Mouse (Mus musculus) liver, embryonic 13.5 days (tissue): ENCODE measurements around the gene Cbln4. TPM values are rescaled to one million over a fixed set of nuclear protein-coding genes. Genes with fewer than 3 reads are reported as not detected.

Experiments
- ATAC-seq: fragments of 200-750 bp; cut with Nextera tagmentation; 2 replicates; pipeline ENCODE4 v1.8.0; 2017; ENCODE audit warnings: low read depth, mild to moderate bottlenecking, moderate number of reproducible peaks, moderate library complexity
- DNase-seq: peaks from one replicate; pipeline ENCODE4 v3.0.0; 2022
- H3K27ac ChIP-seq: fragments of 300-500 bp; sonication (generic); 2 replicates; pipeline ENCODE4 v1.5.1; 2015; ENCODE audit warnings: moderate library complexity, mild to moderate bottlenecking, inconsistent platforms
- H3K27me3 ChIP-seq: fragments of 300-500 bp; sonication (generic); 2 replicates; pipeline ENCODE4 v1.6.1; 2015; ENCODE audit warnings: mild to moderate bottlenecking, inconsistent platforms
- H3K36me3 ChIP-seq: fragments of 300-500 bp; sonication (generic); 2 replicates; pipeline ENCODE4 v1.6.1; 2015; ENCODE audit warnings: mild to moderate bottlenecking, inconsistent platforms
- H3K4me1 ChIP-seq: fragments of 300-500 bp; sonication (generic); replicated peaks from 2 replicates; pipeline ENCODE4 v1.6.1; 2015; ENCODE audit warnings: inconsistent platforms
- H3K4me2 ChIP-seq: fragments of 300-500 bp; sonication (generic); 2 replicates; pipeline ENCODE4 v1.6.1; 2015; ENCODE audit warnings: inconsistent platforms, mild to moderate bottlenecking, moderate library complexity
- H3K4me3 ChIP-seq: fragments of 300-500 bp; sonication (generic); replicated peaks from 2 replicates; pipeline ENCODE4 v1.5.1; 2015; ENCODE audit warnings: mild to moderate bottlenecking, inconsistent platforms
- H3K9ac ChIP-seq: fragments of 300-500 bp; sonication (generic); 2 replicates; pipeline ENCODE4 v1.6.1; 2015; ENCODE audit warnings: mild to moderate bottlenecking, inconsistent platforms
- H3K9me3 ChIP-seq: fragments of 300-500 bp; sonication (generic); replicated peaks from 2 replicates; pipeline ENCODE4 v1.6.1; 2016; ENCODE audit warnings: inconsistent platforms
- WGBS: fragments of 180-500 bp; shearing (Covaris S2); methylation state at CpG from one replicate; pipeline ENCODE4 v1.1.7; 2015; ENCODE audit not compliant: insufficient replicate concordance; 5-methylcytosine and 5-hydroxymethylcytosine counted together
- polyA plus RNA-seq: library from polyadenylated mRNA; unstranded; fragments of >200 nt; fragmentation: Nextera tagmentation; extraction: Ambion mirVana; gene quantifications from 2 replicates; pipeline ENCODE4 v1.2.1, GENCODE M21; 2015

The Cbln4 gene
- polyA plus RNA-seq = 0.05 and 0.06 TPM in 2 replicates

- H3K36me3 ChIP-seq = no peaks in the 10 kb centered on the region
- DNase-seq (no peak), ATAC-seq (no peak)
- no peak within 1 kb of the TSS for H3K27ac ChIP-seq
- H3K27me3 ChIP-seq = peaks cover 35% of the 10 kb centered on the region
- peaks cover 10% of the 10 kb centered on the region; the same call in 1 of the 2 replicates for H3K9me3 ChIP-seq
- WGBS = 1% methylated on average over 23 of the region's 23 CpGs
- no peaks in the 10 kb centered on the region for H3K4me1 ChIP-seq
- no peak within 1 kb of the TSS for H3K4me2 ChIP-seq
- no peak within 1 kb of the TSS for H3K9ac ChIP-seq
- H3K4me3 ChIP-seq = no peak within 1 kb of the TSS
Observed at GRCm38 (mm10) chr2:172043235-172043610, at the start of gene Cbln4. Cbln4 (minus strand) TSS chr2:172043466.

GRCm38 (mm10) chr2:172078596-172078995 lies 35.3 kb upstream of the Cbln4 start:
- Histone ChIP-seq H3K27me3 (no peaks in the 10 kb centered on the region), H3K27ac (no peak overlapping the region), H3K4me1 (no peaks in the 10 kb centered on the region), H3K4me2 (no peak overlapping the region), H3K9me3 (peaks cover 47% of the 10 kb centered on the region; the same call in 1 of the 2 replicates), H3K36me3 (no peaks in the 10 kb centered on the region), H3K4me3 (no peak overlapping the region), H3K9ac (no peak overlapping the region)
- ATAC-seq (no peak), DNase-seq (no peak)
- 45% methylated on average over 3 of the region's 3 CpGs for WGBS

GRCm38 (mm10) chr2:172076295-172076694 lies 33.0 kb upstream of the Cbln4 start:
- 67% methylated on average over 5 of the region's 5 CpGs for WGBS

GRCm38 (mm10) chr2:172062876-172063275 lies 19.6 kb upstream of the Cbln4 start:
- ATAC-seq (no peak), DNase-seq (no peak)
- Histone ChIP-seq H3K27ac (no peak overlapping the region), H3K4me2 (no peak overlapping the region), H3K27me3 (no peaks in the 10 kb centered on the region), H3K9me3 (peaks cover 23% of the 10 kb centered on the region; the same call in 1 of the 2 replicates), H3K9ac (no peak overlapping the region), H3K4me1 (no peaks in the 10 kb centered on the region), H3K36me3 (no peaks in the 10 kb centered on the region), H3K4me3 (no peak overlapping the region)
- WGBS = 68% methylated on average over 7 of the region's 7 CpGs

More at GRCm38 (mm10) chr2:172076295-172076694, 33.0 kb upstream of the Cbln4 start:
- no peak for DNase-seq
- Histone ChIP-seq H3K27me3 (no peaks in the 10 kb centered on the region), H3K36me3 (no peaks in the 10 kb centered on the region), H3K27ac (no peak overlapping the region), H3K9ac (no peak overlapping the region), H3K4me1 (no peaks in the 10 kb centered on the region), H3K4me3 (no peak overlapping the region), H3K4me2 (no peak overlapping the region), H3K9me3 (peaks cover 33% of the 10 kb centered on the region; the same call in 1 of the 2 replicates)
- no peak for ATAC-seq

- no peaks in the 10 kb centered on the region for H3K4me1 ChIP-seq
- WGBS = 44% methylated on average over 3 of the region's 3 CpGs
- H3K4me2 ChIP-seq = no peak overlapping the region
- DNase-seq (no peak), ATAC-seq (no peak)
- no peak overlapping the region for H3K4me3 ChIP-seq
- peaks cover 23% of the 10 kb centered on the region for H3K9me3 ChIP-seq
- no peak overlapping the region for H3K27ac ChIP-seq
- H3K9ac ChIP-seq = no peak overlapping the region
- no peaks in the 10 kb centered on the region for H3K27me3 ChIP-seq
- H3K36me3 ChIP-seq = no peaks in the 10 kb centered on the region
Observed at GRCm38 (mm10) chr2:172059747-172060146, 16.5 kb upstream of the Cbln4 start.

GRCm38 (mm10) chr2:172058936-172059665 lies 15.8 kb upstream of the Cbln4 start:
- no peak overlapping the region for H3K9ac ChIP-seq
- H3K9me3 ChIP-seq = peaks cover 20% of the 10 kb centered on the region
- ATAC-seq = no peak
- H3K27me3 ChIP-seq = no peaks in the 10 kb centered on the region
- 60% methylated on average over 7 of the region's 7 CpGs for WGBS
- H3K27ac ChIP-seq = no peak overlapping the region
- H3K36me3 ChIP-seq = no peaks in the 10 kb centered on the region
- no peak overlapping the region for H3K4me3 ChIP-seq
- DNase-seq = no peak
- H3K4me2 ChIP-seq = no peak overlapping the region
- H3K4me1 ChIP-seq = no peaks in the 10 kb centered on the region

GRCm38 (mm10) chr2:172046002-172046401 lies 2.7 kb upstream of the Cbln4 start:
- peaks cover 9% of the 10 kb centered on the region; the same call in 1 of the 2 replicates for H3K9me3 ChIP-seq
- DNase-seq (no peak), ATAC-seq (no peak)
- no peak overlapping the region for H3K4me2 ChIP-seq
- H3K9ac ChIP-seq = no peak overlapping the region
- no peaks in the 10 kb centered on the region for H3K4me1 ChIP-seq
- no peak overlapping the region for H3K4me3 ChIP-seq
- 30% methylated on average over 7 of the region's 7 CpGs for WGBS
- H3K27ac ChIP-seq = no peak overlapping the region
- peaks cover 30% of the 10 kb centered on the region for H3K27me3 ChIP-seq
- H3K36me3 ChIP-seq = no peaks in the 10 kb centered on the region

- H3K4me3 ChIP-seq = no peak overlapping the region
Observed at GRCm38 (mm10) chr2:172042607-172043234, 545 bp downstream of the Cbln4 start.

GRCm38 (mm10) chr2:172042125-172042524 lies 1.1 kb downstream of the Cbln4 start:
- H3K27ac ChIP-seq = no peak overlapping the region
- H3K4me2 ChIP-seq = no peak overlapping the region
- DNase-seq (peak; percentile 5), ATAC-seq (no peak)
- H3K4me1 ChIP-seq = no peaks in the 10 kb centered on the region
- H3K27me3 ChIP-seq = peaks cover 35% of the 10 kb centered on the region
- no peak overlapping the region for H3K9ac ChIP-seq
- WGBS = 2% methylated on average over 34 of the region's 34 CpGs
- no peaks in the 10 kb centered on the region for H3K36me3 ChIP-seq
- H3K9me3 ChIP-seq = peaks cover 10% of the 10 kb centered on the region; the same call in 1 of the 2 replicates
- no peak overlapping the region for H3K4me3 ChIP-seq

More at GRCm38 (mm10) chr2:172042607-172043234, 545 bp downstream of the Cbln4 start:
- peaks cover 10% of the 10 kb centered on the region; the same call in 1 of the 2 replicates for H3K9me3 ChIP-seq
- no peak overlapping the region for H3K4me2 ChIP-seq
- WGBS = 3% methylated on average over 46 of the region's 46 CpGs
- no peak for DNase-seq
- H3K4me1 ChIP-seq = no peaks in the 10 kb centered on the region
- H3K27me3 ChIP-seq = peaks cover 35% of the 10 kb centered on the region
- ATAC-seq = no peak
- H3K27ac ChIP-seq = no peak overlapping the region
- no peak overlapping the region for H3K9ac ChIP-seq
- H3K36me3 ChIP-seq = no peaks in the 10 kb centered on the region

GRCm38 (mm10) chr2:172040859-172041258 lies 2.4 kb downstream of the Cbln4 start:
- ATAC-seq = no peak

GRCm38 (mm10) chr2:172039601-172040000 lies 3.7 kb downstream of the Cbln4 start:
- Histone ChIP-seq H3K36me3 (no peaks in the 10 kb centered on the region), H3K27ac (no peak overlapping the region), H3K4me3 (no peak overlapping the region), H3K4me1 (no peaks in the 10 kb centered on the region), H3K9ac (no peak overlapping the region), H3K4me2 (no peak overlapping the region), H3K9me3 (peaks cover 7% of the 10 kb centered on the region; the same call in 1 of the 2 replicates), H3K27me3 (peaks cover 35% of the 10 kb centered on the region)
- WGBS = 72% methylated on average over 5 of the region's 5 CpGs
- ATAC-seq (no peak), DNase-seq (no peak)

More at GRCm38 (mm10) chr2:172040859-172041258, 2.4 kb downstream of the Cbln4 start:
- Histone ChIP-seq H3K4me2 (no peak overlapping the region), H3K9me3 (peaks cover 7% of the 10 kb centered on the region; the same call in 1 of the 2 replicates), H3K4me1 (no peaks in the 10 kb centered on the region), H3K27me3 (peaks cover 35% of the 10 kb centered on the region), H3K36me3 (no peaks in the 10 kb centered on the region), H3K9ac (no peak overlapping the region), H3K4me3 (no peak overlapping the region), H3K27ac (no peak overlapping the region)
- 62% methylated on average over 10 of the region's 10 CpGs for WGBS
- DNase-seq = no peak
